Mouse (Mus musculus) ES-E14 (cell line): ENCODE results near the gene Lrmda. TPM values are rescaled to one million over a fixed set of nuclear protein-coding genes. Genes with fewer than 3 reads are reported as not detected.

ENCODE experiments used
- DNase-seq: peaks from one replicate; pipeline ENCODE4 v3.0.0-alpha.2; 2013; ENCODE audit warnings: low read depth, low spot score
- H3K27ac ChIP-seq: 2 replicates; pipeline ENCODE4 v1.5.1; 2012; ENCODE audit warnings: low read depth, mild to moderate bottlenecking, low read length, moderate library complexity, mixed read lengths; ENCODE audit not compliant: poor library complexity, insufficient read depth, severe bottlenecking
- H3K36me3 ChIP-seq: 2 replicates; pipeline ENCODE4 v1.6.1; 2012; ENCODE audit warnings: mild to moderate bottlenecking, low read length, moderate library complexity, mixed read lengths; ENCODE audit not compliant: control insufficient read depth, poor library complexity, insufficient read depth, severe bottlenecking
- H3K4me1 ChIP-seq, 2 experiments: fragments of 150-350 bp in 1 of 2; sonication (generic) in 1 of 2; 2 replicates each; pipeline ENCODE4 v1.6.1; 2012; ENCODE audit warnings: low read length in 2 of 2, mild to moderate bottlenecking in 1 of 2, mixed read lengths in 1 of 2; ENCODE audit not compliant: control insufficient read depth in 2 of 2, insufficient read depth in 2 of 2, poor library complexity in 1 of 2
- H3K4me3 ChIP-seq, 2 experiments: fragments of 150-350 bp in 1 of 2; sonication (generic) in 1 of 2; 2 replicates each; pipeline ENCODE4 v1.5.1; 2012; ENCODE audit warnings: low read length in 2 of 2, low read depth in 1 of 2, mild to moderate bottlenecking in 1 of 2, mixed read lengths in 1 of 2; ENCODE audit not compliant: insufficient read depth in 1 of 2, poor library complexity in 1 of 2, severe bottlenecking in 1 of 2
- H3K9ac ChIP-seq: 2 replicates; pipeline ENCODE4 v1.6.1; 2012; ENCODE audit warnings: low read depth, mild to moderate bottlenecking, low read length, mixed read lengths; ENCODE audit not compliant: poor library complexity, insufficient read depth, severe bottlenecking
- H3K9me3 ChIP-seq: fragments of 150-350 bp; sonication (generic); 2 replicates; pipeline ENCODE4 v1.6.1; 2012; ENCODE audit warnings: low read depth, mild to moderate bottlenecking, low read length; ENCODE audit not compliant: control insufficient read depth, insufficient read depth
- CHD2 ChIP-seq: IDR thresholded peaks from 2 replicates; pipeline ENCODE4 v1.6.1; 2014; ENCODE audit warnings: mild to moderate bottlenecking, low read depth, low read length, inconsistent platforms
- HCFC1 ChIP-seq: IDR thresholded peaks from 2 replicates; pipeline ENCODE4 v1.6.1; 2012; ENCODE audit warnings: low read length, inconsistent platforms, borderline replicate concordance; ENCODE audit not compliant: insufficient read depth
- MAFK ChIP-seq: IDR thresholded peaks from 2 replicates; pipeline ENCODE4 v1.6.1; 2014; ENCODE audit warnings: mild to moderate bottlenecking, low read depth, low read length, inconsistent platforms; ENCODE audit not compliant: insufficient read depth
- ZC3H11A ChIP-seq: IDR thresholded peaks from 2 replicates; pipeline ENCODE4 v1.6.1; 2012; ENCODE audit warnings: low read depth, mild to moderate bottlenecking, inconsistent platforms, low read length, borderline replicate concordance
- ZNF384 ChIP-seq: IDR thresholded peaks from 2 replicates; pipeline ENCODE4 v1.6.1; 2012; ENCODE audit warnings: low read depth, low read length, inconsistent platforms
- in situ Hi-C, 2 experiments: fragments of 600-800 bp; cut with MboI; formaldehyde crosslinking; loops; one replicate each; pipeline ENCODE4 v1.15.1; 2025; ENCODE audit warnings: low sequenced_read_pairs in 2 of 2, inconsistent platforms in 1 of 2; ENCODE audit not compliant: unreplicated experiment in 2 of 2
- total RNA-seq: library from RNA; depleted of rRNA; stranded (reverse); fragments of 300-350 nt; gene quantifications from 2 replicates; pipeline ENCODE4 v1.2.3, GENCODE M21; 2012

The Lrmda gene
- total RNA-seq, 1 experiment = 0.22 TPM

DNA sequence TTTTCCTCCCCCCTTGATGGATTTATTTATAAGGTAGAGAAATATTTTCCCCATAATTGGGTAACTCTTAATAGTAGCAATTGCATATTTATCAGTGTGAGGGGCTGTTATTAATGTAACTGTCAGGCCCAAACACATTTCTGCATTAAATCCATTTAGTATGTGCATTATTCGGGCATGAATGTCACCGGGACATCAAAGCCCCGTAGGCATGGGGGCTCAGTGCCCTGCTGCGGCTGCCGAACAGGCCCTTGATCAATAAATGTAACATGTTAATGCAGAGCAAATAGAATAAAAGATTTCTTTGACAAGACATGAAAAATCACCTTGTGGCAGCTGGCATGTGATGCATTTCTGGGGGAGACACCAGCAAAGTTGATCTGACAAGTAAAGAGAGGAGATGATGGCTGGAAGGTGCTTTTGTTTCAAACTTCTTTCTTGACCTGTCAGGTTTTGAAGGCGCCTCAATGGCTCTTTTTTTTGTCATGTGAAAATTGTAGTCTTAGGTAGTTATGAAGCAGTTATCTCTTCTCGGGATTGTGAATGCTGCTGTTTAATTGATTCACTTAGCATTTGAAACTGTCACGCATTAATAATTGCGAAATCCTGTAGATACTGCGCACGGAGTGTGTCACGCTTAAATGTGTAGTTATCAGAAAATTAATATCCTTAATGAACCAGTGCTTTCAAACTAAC lies 17.4 kb downstream of the Lrmda start:
- Histone ChIP-seq H3K4me1 (no peaks in the 10 kb centered on the region), H3K27ac (no peak overlapping the region), H3K9ac (no peak overlapping the region), H3K4me3 (no peak overlapping the region), H3K9me3 (no peaks in the 10 kb centered on the region), H3K36me3 (no peaks in the 10 kb centered on the region)
- no peak for TF ChIP-seq CHD2
- no peak for DNase-seq
- in situ Hi-C loops = no loop called here

DNA sequence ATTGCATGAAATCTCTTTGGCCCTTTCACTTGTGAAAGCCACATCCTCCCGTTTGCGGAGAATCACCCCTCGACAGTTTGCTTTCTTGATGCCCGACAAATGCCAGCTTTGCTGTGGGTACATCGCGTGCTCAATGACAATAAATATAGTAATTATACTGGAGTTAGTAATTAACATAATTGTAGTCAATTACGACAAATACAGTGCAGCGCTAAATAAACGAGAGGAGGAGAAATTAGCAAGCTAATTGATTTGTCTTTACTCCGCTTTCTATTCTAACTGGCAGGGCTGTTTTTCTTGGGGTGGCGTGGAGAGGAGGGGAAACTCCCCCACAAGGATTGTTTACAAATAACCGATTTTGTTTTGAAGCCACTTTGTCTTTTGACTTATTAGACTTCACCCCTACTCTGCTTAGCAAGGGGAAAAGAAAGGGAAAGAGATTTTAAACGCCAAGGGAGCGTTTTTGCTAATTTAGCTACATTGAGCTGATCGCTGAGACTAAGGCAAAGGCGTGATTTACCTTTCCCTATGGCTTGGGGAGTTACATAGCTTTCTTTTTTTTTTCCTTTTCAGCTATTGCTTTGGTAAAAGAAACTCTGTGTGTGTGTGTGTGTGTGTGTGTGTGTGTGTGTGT lies 18.1 kb downstream of the Lrmda start:
- Histone ChIP-seq H3K9me3 (no peaks in the 10 kb centered on the region), H3K27ac (no peak overlapping the region), H3K36me3 (no peaks in the 10 kb centered on the region), H3K4me3 (no peak overlapping the region), H3K9ac (no peak overlapping the region), H3K4me1 (no peaks in the 10 kb centered on the region)
- TF ChIP-seq HCFC1 = no peak
- no peak for TF ChIP-seq MAFK
- TF ChIP-seq CHD2 = no peak
- no peak for TF ChIP-seq ZC3H11A
- no peak for TF ChIP-seq ZNF384
- in situ Hi-C loops = no loop called here
- DNase-seq = no peak

DNA sequence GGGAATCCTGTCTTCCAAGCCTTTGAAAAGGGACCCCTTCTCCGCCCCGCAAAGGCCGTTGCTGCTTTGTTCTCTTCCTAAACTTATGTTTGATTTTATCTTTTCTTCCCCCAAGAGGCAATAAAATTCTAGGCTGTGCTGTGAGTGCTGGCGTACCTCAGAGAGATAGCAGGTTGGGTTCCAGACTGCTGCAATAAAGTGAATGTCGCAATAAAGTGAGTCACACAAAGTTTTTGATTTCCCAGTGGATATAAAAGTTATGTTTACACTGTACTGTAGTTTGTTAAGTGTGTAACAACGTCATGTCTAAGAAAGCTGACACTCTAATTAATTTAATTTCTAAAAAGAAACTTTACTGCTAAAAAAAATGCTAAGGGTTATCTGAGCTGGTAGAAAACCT lies 22.6 kb downstream of the Lrmda start:
- TF ChIP-seq HCFC1 = no peak
- TF ChIP-seq CHD2 = no peak
- TF ChIP-seq MAFK = no peak
- TF ChIP-seq ZC3H11A = no peak
- TF ChIP-seq ZNF384 = no peak
- no peak overlapping the region for H3K27ac ChIP-seq
- in situ Hi-C loops = no loop called here

DNA sequence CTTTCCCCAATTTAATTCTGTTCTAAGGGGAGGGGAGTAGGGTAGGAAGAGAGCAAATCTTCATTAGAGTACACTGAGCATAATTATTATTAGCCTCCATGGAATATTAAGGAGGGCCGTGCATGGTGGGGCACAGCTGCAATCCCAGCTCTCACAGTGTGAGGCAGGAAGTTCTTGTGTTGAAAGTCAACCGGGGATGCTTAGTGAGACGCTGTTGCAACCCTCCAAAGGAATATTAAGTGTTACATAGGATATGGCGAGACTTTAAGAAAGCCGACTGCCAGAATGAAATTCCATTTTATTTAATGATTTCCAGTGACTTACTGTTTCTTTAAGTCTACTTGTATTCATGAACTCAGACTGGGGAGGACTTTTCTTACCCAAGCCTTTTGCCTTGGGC lies 23.9 kb downstream of the Lrmda start:
- Histone ChIP-seq H3K27ac (no peak overlapping the region), H3K9me3 (no peaks in the 10 kb centered on the region), H3K4me1 (no peaks in the 10 kb centered on the region), H3K4me3 (no peak overlapping the region), H3K9ac (no peak overlapping the region), H3K36me3 (no peaks in the 10 kb centered on the region)
- TF ChIP-seq CHD2 = no peak
- no peak for TF ChIP-seq MAFK
- TF ChIP-seq ZNF384 = no peak
- TF ChIP-seq HCFC1 = no peak
- no peak for TF ChIP-seq ZC3H11A
- no peak for DNase-seq
- in situ Hi-C loops = no loop called here

More for the DNA sequence above, 22.6 kb downstream of the Lrmda start:
- DNase-seq = no peak
- H3K9ac ChIP-seq = no peak overlapping the region
- H3K4me3 ChIP-seq = no peak overlapping the region
- H3K36me3 ChIP-seq = no peaks in the 10 kb centered on the region
- no peaks in the 10 kb centered on the region for H3K9me3 ChIP-seq
- no peaks in the 10 kb centered on the region for H3K4me1 ChIP-seq

DNA sequence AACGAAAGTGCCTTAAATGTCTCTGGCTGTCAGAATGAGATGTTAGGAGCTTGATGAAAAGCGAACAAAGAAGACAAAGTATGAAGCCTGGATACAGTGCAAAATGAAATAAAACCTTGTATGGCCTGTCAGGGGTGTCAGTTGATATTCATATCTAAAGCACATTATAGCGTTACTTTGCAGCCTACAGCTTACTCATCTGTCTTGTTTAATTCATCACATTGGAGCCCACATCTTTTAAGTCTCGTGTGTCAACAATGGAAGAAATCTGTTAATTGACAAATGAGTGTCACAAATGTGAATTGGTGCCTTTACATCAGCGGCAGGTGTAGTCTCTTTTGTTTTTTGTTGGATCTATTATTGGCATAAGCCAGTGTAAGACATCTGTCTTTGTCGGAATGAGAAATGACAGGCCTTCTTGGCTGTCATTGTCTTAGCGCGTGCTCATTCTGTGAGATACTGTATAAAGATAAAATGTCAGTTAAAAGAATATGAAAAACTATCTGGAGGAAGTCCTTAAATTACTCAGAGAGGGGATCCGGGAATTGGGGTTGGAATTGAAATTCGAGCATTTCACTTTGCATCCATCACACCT lies 26.8 kb downstream of the Lrmda start:
- TF ChIP-seq ZC3H11A = no peak
- DNase-seq = no peak
- H3K36me3 ChIP-seq = no peaks in the 10 kb centered on the region
- H3K27ac ChIP-seq = no peak overlapping the region
- H3K9ac ChIP-seq = no peak overlapping the region
- H3K4me3 ChIP-seq = no peak overlapping the region
- no peaks in the 10 kb centered on the region for H3K4me1 ChIP-seq
- in situ Hi-C loops = no loop called here
- no peaks in the 10 kb centered on the region for H3K9me3 ChIP-seq
